Mouse (Mus musculus) heart, embryonic 12.5 days (tissue): ENCODE data around the gene Srd5a1. TPM values are rescaled to one million over a fixed set of nuclear protein-coding genes. Genes with fewer than 3 reads are reported as not detected.
"Not testable (repeated sequence)": the region's sequence is repeated elsewhere in the genome, so short reads cannot be mapped to it uniquely, and the experiment has no call there.

Source experiments
- ATAC-seq: fragments of 200-750 bp; cut with Nextera tagmentation; 2 replicates; pipeline ENCODE4 v1.8.0; 2017; ENCODE audit warnings: moderate TSS enrichment, moderate library complexity; ENCODE audit not compliant: insufficient number of reproducible peaks, low FRiP score
- H3K27ac ChIP-seq: fragments of 300-500 bp; sonication (generic); 2 replicates; pipeline ENCODE4 v1.5.1; 2016; ENCODE audit warnings: mild to moderate bottlenecking, moderate library complexity; ENCODE audit not compliant: poor library complexity, severe bottlenecking
- H3K27me3 ChIP-seq: fragments of 300-500 bp; sonication (generic); replicated peaks from 2 replicates; pipeline ENCODE4 v1.6.1; 2016; ENCODE audit warnings: mild to moderate bottlenecking, moderate library complexity
- H3K36me3 ChIP-seq: fragments of 300-500 bp; sonication (generic); 2 replicates; pipeline ENCODE4 v1.6.1; 2016; ENCODE audit warnings: mild to moderate bottlenecking, moderate library complexity
- H3K4me1 ChIP-seq: fragments of 300-500 bp; sonication (generic); replicated peaks from 2 replicates; pipeline ENCODE4 v1.6.1; 2016; ENCODE audit warnings: mild to moderate bottlenecking
- H3K4me2 ChIP-seq: fragments of 300-500 bp; sonication (generic); 2 replicates; pipeline ENCODE4 v1.6.1; 2016; ENCODE audit warnings: mild to moderate bottlenecking, moderate library complexity
- H3K4me3 ChIP-seq: fragments of 300-500 bp; sonication (generic); 2 replicates; pipeline ENCODE4 v1.5.1; 2016; ENCODE audit warnings: mild to moderate bottlenecking
- H3K9ac ChIP-seq: fragments of 300-500 bp; sonication (generic); 2 replicates; pipeline ENCODE4 v1.6.1; 2016; ENCODE audit warnings: mild to moderate bottlenecking, moderate library complexity
- H3K9me3 ChIP-seq: fragments of 300-500 bp; sonication (generic); replicated peaks from 2 replicates; pipeline ENCODE4 v1.6.1; 2016; ENCODE audit warnings: mild to moderate bottlenecking, moderate library complexity
- WGBS: fragments of 180-500 bp; shearing (Covaris S2); methylation state at CpG from one replicate; pipeline ENCODE4 v1.1.7; 2016; 5-methylcytosine and 5-hydroxymethylcytosine counted together
- polyA plus RNA-seq: library from polyadenylated mRNA; unstranded; fragments of >200 nt; fragmentation: Nextera tagmentation; extraction: Ambion mirVana; gene quantifications from 2 replicates; pipeline ENCODE4 v1.2.1, GENCODE M21; 2016

Srd5a1 gene
- polyA plus RNA-seq, 1 experiment from 2014 or later = 8.1 TPM

DNA sequence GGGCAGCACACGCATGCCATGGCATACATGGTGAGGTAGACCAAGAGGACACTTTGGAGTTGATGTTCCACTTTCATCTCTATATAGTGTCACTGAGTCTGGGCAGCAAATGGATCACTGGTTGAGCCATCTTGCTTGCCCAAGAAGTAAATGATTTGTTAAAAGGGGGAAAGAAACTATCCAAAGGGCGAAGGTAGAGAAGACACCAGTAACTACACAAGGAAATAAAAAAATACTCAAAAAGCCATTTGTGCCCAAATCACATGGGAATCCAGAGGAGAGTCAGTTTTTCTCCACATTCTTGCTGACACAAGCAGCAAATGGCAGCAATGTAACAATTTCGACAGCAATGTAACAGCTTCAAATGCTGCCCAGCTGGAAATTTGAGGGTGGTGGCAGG is 38.6 kb downstream of the Srd5a1 start:
- Histone ChIP-seq H3K27ac (no peak overlapping the region), H3K36me3 (no peaks in the 10 kb centered on the region), H3K4me1 (no peaks in the 10 kb centered on the region), H3K4me3 (no peak overlapping the region), H3K4me2 (no peak overlapping the region), H3K27me3 (no peaks in the 10 kb centered on the region; the same call in 1 of the 2 replicates), H3K9me3 (no peaks in the 10 kb centered on the region), H3K9ac (no peak overlapping the region)
- no peak for ATAC-seq
- 80% methylated on average over 3 of the region's 3 CpGs for whole genome bisulfite sequencing

DNA sequence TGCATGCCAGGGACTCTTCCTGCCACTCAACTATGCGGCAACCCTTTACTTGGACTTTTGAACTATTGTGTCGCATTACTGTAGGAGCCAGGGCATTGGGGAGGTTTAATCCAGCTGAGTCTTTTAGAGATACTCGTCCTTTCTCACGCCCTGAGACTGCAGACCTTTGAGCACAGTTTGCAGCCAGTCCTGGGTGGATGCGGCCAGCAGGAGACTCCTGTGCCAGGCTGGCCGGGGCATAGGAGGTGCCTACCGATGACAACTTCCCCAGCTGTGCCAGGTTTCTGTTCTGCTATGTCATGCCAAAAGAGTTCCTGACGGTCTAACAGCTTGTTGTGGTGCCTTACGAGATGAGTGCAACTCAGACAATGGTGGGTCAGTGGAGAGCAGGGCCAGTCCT is 42.0 kb downstream of the Srd5a1 start:
- Histone ChIP-seq H3K4me3 (no peak overlapping the region), H3K4me2 (no peak overlapping the region), H3K9ac (no peak overlapping the region), H3K27me3 (no peaks in the 10 kb centered on the region; the same call in 1 of the 2 replicates), H3K27ac (no peak overlapping the region), H3K9me3 (no peaks in the 10 kb centered on the region), H3K4me1 (peaks cover 1% of the 10 kb centered on the region; the same call in 1 of the 2 replicates), H3K36me3 (no peaks in the 10 kb centered on the region)
- no peak for ATAC-seq
- 79% methylated on average over 9 of the region's 9 CpGs for WGBS

- not testable (repeated sequence) for ATAC-seq, H3K4me3 ChIP-seq, H3K4me2 ChIP-seq, H3K27ac ChIP-seq, H3K9me3 ChIP-seq, H3K36me3 ChIP-seq, H3K9ac ChIP-seq, H3K27me3 ChIP-seq
- WGBS = 81% methylated on average over 4 of the region's 4 CpGs
- H3K4me1 ChIP-seq = peaks cover 25% of the 10 kb centered on the region
These were observed 45.8 kb downstream of the Srd5a1 start for GRCm38 (mm10) chr13:69565401-69565800.

DNA sequence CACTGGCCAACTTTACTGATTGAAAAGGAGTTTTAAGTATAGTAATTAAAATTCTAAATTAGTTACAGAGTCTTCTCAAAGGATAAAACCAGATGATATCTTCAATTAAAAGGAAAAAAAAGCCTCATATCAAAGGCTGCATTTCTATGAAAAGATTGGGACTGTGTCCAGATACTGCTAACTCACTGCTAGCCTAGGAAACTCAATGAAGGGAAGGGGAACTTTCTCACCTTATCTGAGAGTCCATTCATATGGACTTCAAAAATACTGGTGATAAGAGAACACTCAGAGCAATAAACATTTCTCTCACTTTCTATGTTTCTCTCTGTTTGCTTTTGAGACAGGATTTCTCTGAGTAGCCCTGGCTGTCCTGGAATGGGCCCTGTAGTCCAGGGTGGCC is 46.7 kb downstream of the Srd5a1 start:
- Histone ChIP-seq H3K27me3 (no peaks in the 10 kb centered on the region; the same call in 1 of the 2 replicates), H3K36me3 (no peaks in the 10 kb centered on the region)

DNA sequence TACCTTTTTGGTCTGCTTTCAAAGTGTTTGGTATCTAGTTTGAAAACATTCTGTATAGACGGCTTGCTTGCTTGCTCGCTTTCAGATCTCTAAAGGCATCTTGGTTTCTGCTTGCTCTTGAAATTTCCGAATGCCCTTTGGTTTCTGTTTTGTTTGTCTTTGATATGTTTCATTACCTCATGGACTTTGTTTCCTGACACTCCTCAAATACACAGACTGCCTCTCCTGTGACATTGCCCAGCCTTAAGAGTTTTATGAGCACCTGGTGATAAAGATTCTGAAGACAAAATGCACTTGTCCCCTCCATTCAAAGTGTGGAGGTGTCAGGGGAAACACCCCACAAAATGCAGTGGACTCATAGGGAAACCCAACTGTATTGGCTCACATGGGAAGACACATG is 47.3 kb downstream of the Srd5a1 start:
- no peaks in the 10 kb centered on the region for H3K36me3 ChIP-seq

More for the DNA sequence above, 46.7 kb downstream of the Srd5a1 start:
- Histone ChIP-seq H3K27ac (no peak overlapping the region), H3K4me3 (no peak overlapping the region), H3K4me1 (peaks cover 33% of the 10 kb centered on the region), H3K9ac (no peak overlapping the region), H3K4me2 (no peak overlapping the region), H3K9me3 (no peaks in the 10 kb centered on the region)
- ATAC-seq = no peak

GRCm38 (mm10) chr13:69562654-69563574 is 48.3 kb downstream of the Srd5a1 start:
- Histone ChIP-seq H3K4me3 (no peak overlapping the region), H3K4me1 (peaks cover 34% of the 10 kb centered on the region), H3K9ac (no peak overlapping the region), H3K4me2 (peak overlapping the region; percentile 6), H3K36me3 (no peaks in the 10 kb centered on the region), H3K27ac (no peak overlapping the region), H3K9me3 (no peaks in the 10 kb centered on the region), H3K27me3 (peaks cover under 1% of the 10 kb centered on the region; the same call in 1 of the 2 replicates)
- ATAC-seq = peak; percentile 83
- 22% methylated on average over 12 of the region's 12 CpGs for whole genome bisulfite sequencing

More for the DNA sequence above, 47.3 kb downstream of the Srd5a1 start:
- 43% methylated on average over 3 of the region's 3 CpGs for WGBS
- H3K4me2 ChIP-seq = no peak overlapping the region
- no peak overlapping the region for H3K4me3 ChIP-seq
- no peak overlapping the region for H3K9ac ChIP-seq
- no peaks in the 10 kb centered on the region for H3K9me3 ChIP-seq
- H3K4me1 ChIP-seq = peaks cover 34% of the 10 kb centered on the region
- H3K27me3 ChIP-seq = no peaks in the 10 kb centered on the region
- no peak overlapping the region for H3K27ac ChIP-seq
- ATAC-seq = no peak

- Histone ChIP-seq H3K36me3 (no peaks in the 10 kb centered on the region), H3K9ac (no peak overlapping the region), H3K27ac (no peak overlapping the region), H3K27me3 (peaks cover 2% of the 10 kb centered on the region; the same call in 1 of the 2 replicates), H3K4me3 (no peak overlapping the region), H3K4me1 (peaks cover 34% of the 10 kb centered on the region), H3K9me3 (no peaks in the 10 kb centered on the region), H3K4me2 (no peak overlapping the region)
- ATAC-seq = no peak
- WGBS = 80% methylated on average over 9 of the region's 9 CpGs
These were observed 49.2 kb downstream of the Srd5a1 start for GRCm38 (mm10) chr13:69562004-69562403.

GRCm38 (mm10) chr13:69559291-69559961 is 51.8 kb downstream of the Srd5a1 start:
- H3K4me1 ChIP-seq = peaks cover 34% of the 10 kb centered on the region
- peak overlapping the region; percentile 31 for H3K4me2 ChIP-seq
- no peak overlapping the region for H3K4me3 ChIP-seq
- no peaks in the 10 kb centered on the region for H3K36me3 ChIP-seq
- peaks cover 2% of the 10 kb centered on the region; the same call in 1 of the 2 replicates for H3K27me3 ChIP-seq
- 46% methylated on average over 13 of the region's 13 CpGs for WGBS
- ATAC-seq = no peak
- no peaks in the 10 kb centered on the region for H3K9me3 ChIP-seq
- H3K27ac ChIP-seq = no peak overlapping the region
- H3K9ac ChIP-seq = no peak overlapping the region

DNA sequence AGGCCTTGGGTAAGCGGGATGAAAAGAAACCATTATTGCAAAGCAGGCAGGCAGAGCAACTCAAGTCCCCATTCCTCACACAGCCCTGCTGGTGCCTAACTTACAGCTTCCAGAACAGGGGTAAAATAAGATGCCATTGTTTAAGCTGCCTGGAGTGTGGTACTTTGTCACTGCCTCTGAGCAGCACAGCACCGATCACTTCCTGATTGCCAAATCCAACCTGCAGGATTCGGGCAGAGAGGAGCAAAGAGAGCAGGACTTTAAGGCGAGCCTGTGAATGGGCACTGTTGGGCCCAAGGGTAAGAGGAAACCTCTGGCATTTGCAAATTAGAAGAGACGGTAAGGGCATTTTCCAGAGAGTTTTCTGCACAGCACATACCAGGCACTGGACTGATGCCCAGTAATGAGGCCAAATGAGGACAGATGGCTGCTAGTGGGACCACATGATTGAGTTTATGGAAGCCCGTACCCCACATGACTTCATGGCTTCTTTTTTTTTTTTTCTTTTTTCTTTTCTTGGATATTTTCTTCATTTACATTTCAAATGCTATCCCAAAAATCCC is 53.1 kb downstream of the Srd5a1 start:
- Histone ChIP-seq H3K36me3 (no peaks in the 10 kb centered on the region), H3K27me3 (peaks cover 2% of the 10 kb centered on the region; the same call in 1 of the 2 replicates), H3K4me2 (no peak overlapping the region), H3K9ac (no peak overlapping the region), H3K4me3 (no peak overlapping the region), H3K27ac (no peak overlapping the region), H3K9me3 (no peaks in the 10 kb centered on the region), H3K4me1 (peaks cover 23% of the 10 kb centered on the region)
- no peak for ATAC-seq
- 83% methylated on average over 6 of the region's 6 CpGs for WGBS

DNA sequence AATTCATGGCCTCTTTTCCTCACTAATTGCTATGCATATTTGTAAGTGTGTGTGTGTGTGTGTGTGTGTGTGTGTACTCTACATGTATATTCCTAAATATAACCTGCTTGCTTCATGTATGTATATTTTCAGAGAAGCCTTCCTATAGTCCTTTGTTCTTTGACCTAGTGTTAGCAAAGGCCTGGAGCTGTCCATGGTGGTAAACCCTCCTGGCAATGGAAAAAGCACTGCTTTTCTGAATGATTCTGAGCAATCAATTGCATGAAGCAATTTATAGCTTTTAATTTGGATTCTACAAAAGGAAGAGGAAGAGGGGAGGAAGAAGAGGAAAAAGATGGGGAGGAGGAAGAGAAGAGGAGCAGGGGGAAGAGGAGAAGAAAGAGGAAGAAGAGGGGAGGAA is 54.5 kb downstream of the Srd5a1 start:
- Histone ChIP-seq H3K4me2 (no peak overlapping the region), H3K9ac (no peak overlapping the region), H3K36me3 (no peaks in the 10 kb centered on the region), H3K27me3 (peaks cover 2% of the 10 kb centered on the region; the same call in 1 of the 2 replicates), H3K27ac (no peak overlapping the region), H3K9me3 (no peaks in the 10 kb centered on the region), H3K4me1 (peaks cover 9% of the 10 kb centered on the region; the same call in 1 of the 2 replicates), H3K4me3 (no peak overlapping the region)
- no peak for ATAC-seq

GRCm38 (mm10) chr13:69555957-69556482 is 55.2 kb downstream of the Srd5a1 start:
- no peak overlapping the region for H3K4me2 ChIP-seq
- H3K9ac ChIP-seq = no peak overlapping the region
- H3K27ac ChIP-seq = no peak overlapping the region
- no peak for ATAC-seq
- no peaks in the 10 kb centered on the region for H3K9me3 ChIP-seq
- H3K4me3 ChIP-seq = no peak overlapping the region
- H3K27me3 ChIP-seq = peaks cover 2% of the 10 kb centered on the region; the same call in 1 of the 2 replicates
- H3K4me1 ChIP-seq = peaks cover 9% of the 10 kb centered on the region; the same call in 1 of the 2 replicates
- no peaks in the 10 kb centered on the region for H3K36me3 ChIP-seq
- WGBS = 69% methylated on average over 6 of the region's 6 CpGs
